Mouse (Mus musculus) spleen, adult 2 months (tissue): Measurements from ENCODE around the gene Sec14l5. TPM values are rescaled to one million over a fixed set of nuclear protein-coding genes. Genes with fewer than 3 reads are reported as not detected.
A peak's percentile ranks its signal among the peaks of the same experiment; 100 is the strongest.

Experiments used
- DNase-seq, 2 experiments: peaks; one replicate each; pipeline versions ENCODE4 v3.0.0 to v3.0.0-alpha.2; 2012 to 2021; ENCODE audit warnings: low spot score in 2 of 2, low read depth in 1 of 2
- H3K27ac ChIP-seq: fragments of 200-500 bp; 2 replicates; pipeline ENCODE4 v1.5.1; 2012; ENCODE audit warnings: low read length, inconsistent platforms; ENCODE audit not compliant: insufficient read depth
- H3K27me3 ChIP-seq: fragments of 200-500 bp; 2 replicates; pipeline ENCODE4 v1.6.1; 2012; ENCODE audit warnings: mild to moderate bottlenecking, moderate library complexity, low read length, inconsistent platforms; ENCODE audit not compliant: control insufficient read depth, insufficient read depth
- H3K36me3 ChIP-seq: fragments of 200-500 bp; 2 replicates; pipeline ENCODE4 v1.6.1; 2012; ENCODE audit warnings: mild to moderate bottlenecking, low read length, inconsistent platforms; ENCODE audit not compliant: control insufficient read depth, insufficient read depth
- H3K4me1 ChIP-seq: fragments of 200-500 bp; 2 replicates; pipeline ENCODE4 v1.6.1; 2011; ENCODE audit warnings: inconsistent platforms; ENCODE audit not compliant: control insufficient read depth, insufficient read depth, insufficient read length
- H3K4me3 ChIP-seq: fragments of 200-500 bp; 2 replicates; pipeline ENCODE4 v1.5.1; 2011; ENCODE audit warnings: mild to moderate bottlenecking, inconsistent platforms; ENCODE audit not compliant: insufficient read depth, insufficient read length; ENCODE audit errors: extremely low read depth
- CTCF ChIP-seq: fragments of 200-500 bp; IDR thresholded peaks from 2 replicates; pipeline ENCODE4 v1.5.1; 2011; ENCODE audit warnings: mild to moderate bottlenecking, inconsistent platforms; ENCODE audit not compliant: insufficient read depth, insufficient read length, insufficient replicate concordance; ENCODE audit errors: extremely low read depth
- POLR2A ChIP-seq: fragments of 200-500 bp; IDR thresholded peaks from 2 replicates; pipeline ENCODE4 v1.6.1; 2011; ENCODE audit warnings: low read depth, low read length, inconsistent platforms
- WGBS: fragments of 180-500 bp; shearing (Covaris S2); methylation state at CpG from one replicate; pipeline ENCODE4 v1.1.7; 2018; 5-methylcytosine and 5-hydroxymethylcytosine counted together
- polyA plus RNA-seq: library from polyadenylated mRNA; depleted of rRNA; stranded (reverse); fragments of >200 nt; gene quantifications from 2 replicates; pipeline ENCODE4 v1.2.3, GENCODE M21; 2012

Sec14l5 gene
- polyA plus RNA-seq, 1 experiment, result 0.55 TPM

DNA sequence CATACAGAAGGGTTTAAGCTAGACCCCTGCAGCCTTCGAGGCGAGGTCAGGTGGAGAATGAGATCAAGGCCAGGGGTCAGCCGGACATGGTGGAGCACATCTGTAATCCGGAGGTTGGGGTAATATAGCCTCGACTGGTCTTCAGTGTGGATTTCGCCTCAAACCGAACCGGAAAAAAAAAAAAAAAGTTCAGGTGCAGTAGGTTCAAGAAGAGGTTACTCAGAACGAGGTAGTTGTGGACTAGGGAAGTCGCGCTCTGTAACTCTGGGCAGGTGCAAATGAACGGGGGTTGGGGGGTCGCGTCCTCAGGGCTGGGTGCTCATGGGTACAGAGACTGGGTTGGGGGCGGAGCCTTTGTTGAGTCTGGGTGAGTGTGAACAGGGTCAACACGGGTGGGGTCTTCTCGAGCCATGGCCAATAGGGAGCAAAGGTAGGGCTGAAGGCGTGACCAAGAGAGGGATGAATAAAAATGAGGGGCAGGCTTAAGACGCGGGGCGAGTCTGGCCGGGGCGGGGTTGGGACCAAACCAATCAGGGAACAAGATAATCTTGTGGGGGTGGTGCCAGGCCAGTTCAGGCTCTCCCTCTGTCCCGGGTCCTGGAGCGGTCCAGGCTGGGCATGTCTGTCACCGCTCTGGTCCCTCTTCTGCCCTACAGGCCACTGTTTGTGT, 407 bp upstream of the Sec14l5 start:
- peak in 1 of 2 experiments; percentile 28 for DNase-seq
- TF ChIP-seq CTCF, result no peak
- H3K27me3 ChIP-seq, result no peaks in the 10 kb centered on the region
- no peaks in the 10 kb centered on the region for H3K36me3 ChIP-seq
- peak overlapping the region; percentile 16; the same call in 1 of the 2 replicates for H3K4me3 ChIP-seq
- H3K27ac ChIP-seq, result no peak overlapping the region
- 0 out of 2 replicates have a peak, but pooled peaks cover 3% of the 10 kb centered on the region for H3K4me1 ChIP-seq
- 3% methylated on average over 26 of the region's 26 CpGs for WGBS

- TF ChIP-seq POLR2A, result no peak
- TF ChIP-seq CTCF, result no peak
- no peaks in the 10 kb centered on the region for H3K27me3 ChIP-seq
- 0 out of 2 replicates have a peak, but pooled peaks cover 3% of the 10 kb centered on the region for H3K4me1 ChIP-seq
- H3K36me3 ChIP-seq, result no peaks in the 10 kb centered on the region
- WGBS, result 80% methylated on average over 10 of the region's 10 CpGs
- no peak overlapping the region for H3K4me3 ChIP-seq
- no peak for DNase-seq
- H3K27ac ChIP-seq, result no peak overlapping the region
Measured at GRCm38 (mm10) chr16:5150544-5150943, 3.6 kb downstream of the Sec14l5 start.

- H3K27me3 ChIP-seq, result no peaks in the 10 kb centered on the region
Measured at GRCm38 (mm10) chr16:5153299-5154026, 6.6 kb downstream of the Sec14l5 start.

DNA sequence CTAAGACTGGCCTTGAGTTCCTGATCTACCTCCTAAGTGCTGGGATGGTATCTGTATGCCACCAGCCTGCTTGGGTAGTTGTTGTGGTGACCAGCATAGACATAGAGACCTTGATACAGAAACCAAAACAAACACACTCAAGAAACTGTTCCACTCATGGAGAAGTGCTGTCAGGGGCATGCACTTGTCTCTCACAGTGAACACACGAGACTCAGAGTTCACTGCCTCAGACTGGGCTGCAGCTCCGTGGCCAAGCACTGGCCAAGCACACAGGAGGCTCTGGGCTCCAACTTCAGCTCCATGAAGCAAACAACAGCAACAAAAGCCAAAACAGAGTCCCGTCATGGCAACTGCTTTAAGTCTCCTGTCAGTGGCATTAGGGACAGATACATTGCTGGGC, 8.1 kb downstream of the Sec14l5 start:
- no peaks in the 10 kb centered on the region for H3K36me3 ChIP-seq
- WGBS, result 56% methylated on average over 3 of the region's 3 CpGs
- no peak for TF ChIP-seq CTCF
- TF ChIP-seq POLR2A, result no peak
- no peak overlapping the region for H3K4me3 ChIP-seq
- no peaks in the 10 kb centered on the region for H3K4me1 ChIP-seq
- no peak for DNase-seq
- H3K27me3 ChIP-seq, result no peaks in the 10 kb centered on the region
- no peak overlapping the region for H3K27ac ChIP-seq

More at GRCm38 (mm10) chr16:5153299-5154026, 6.6 kb downstream of the Sec14l5 start:
- WGBS, result 78% methylated on average over 6 of the region's 6 CpGs
- Histone ChIP-seq H3K4me1 (no peaks in the 10 kb centered on the region), H3K27ac (no peak overlapping the region), H3K36me3 (no peaks in the 10 kb centered on the region), H3K4me3 (no peak overlapping the region)
- DNase-seq, result no peak
- no peak for TF ChIP-seq POLR2A

DNA sequence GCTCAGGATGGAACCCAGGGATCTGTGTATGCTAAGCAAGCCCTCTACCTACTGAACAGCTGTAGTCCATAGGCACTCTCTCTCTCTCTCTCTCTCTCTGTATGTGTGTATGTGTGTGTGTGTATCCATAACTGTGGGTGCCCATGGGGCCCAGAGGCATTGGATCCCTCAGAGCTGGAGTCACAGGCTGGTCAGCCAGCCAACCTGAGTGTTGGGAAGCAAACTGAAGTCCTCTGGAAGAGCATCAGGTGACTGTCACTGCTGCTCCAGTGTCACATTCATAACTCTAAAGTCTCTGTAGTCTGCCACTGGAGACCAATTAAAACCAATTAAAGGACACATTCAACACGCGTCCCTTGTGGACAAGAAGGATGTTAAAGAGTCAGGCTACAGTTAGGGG, 9.6 kb downstream of the Sec14l5 start:
- 78% methylated on average over 2 of the region's 2 CpGs for WGBS

DNA sequence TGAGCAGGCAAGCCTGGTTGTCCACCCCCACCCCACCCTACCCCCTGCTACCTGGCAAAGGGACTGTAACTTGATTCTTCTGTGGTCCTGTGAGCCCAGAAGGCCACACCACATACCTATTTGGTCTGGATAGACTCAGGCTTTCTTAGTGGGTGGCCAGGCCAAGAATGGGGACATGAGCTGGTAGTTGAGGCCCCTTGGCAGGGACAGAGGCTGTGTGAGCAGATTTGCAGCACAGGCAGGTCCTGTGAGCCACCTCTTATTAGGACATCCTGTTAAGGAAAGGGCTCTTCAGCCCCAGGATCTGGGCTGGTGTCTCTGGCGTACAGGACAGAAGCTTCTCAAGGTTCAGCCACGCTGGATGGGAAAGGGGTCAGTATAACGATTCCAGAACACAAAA, 10.2 kb downstream of the Sec14l5 start:
- Histone ChIP-seq H3K27me3 (no peaks in the 10 kb centered on the region), H3K36me3 (no peaks in the 10 kb centered on the region), H3K27ac (no peak overlapping the region), H3K4me3 (no peak overlapping the region), H3K4me1 (no peaks in the 10 kb centered on the region)
- no peak for DNase-seq
- no peak for TF ChIP-seq CTCF
- TF ChIP-seq POLR2A, result no peak
- WGBS, result 79% methylated on average over 3 of the region's 3 CpGs

More for the DNA sequence above, 9.6 kb downstream of the Sec14l5 start:
- no peaks in the 10 kb centered on the region for H3K4me1 ChIP-seq
- H3K36me3 ChIP-seq, result no peaks in the 10 kb centered on the region
- no peaks in the 10 kb centered on the region for H3K27me3 ChIP-seq
- H3K4me3 ChIP-seq, result no peak overlapping the region
- no peak for TF ChIP-seq CTCF
- no peak for TF ChIP-seq POLR2A
- no peak for DNase-seq
- no peak overlapping the region for H3K27ac ChIP-seq

DNA sequence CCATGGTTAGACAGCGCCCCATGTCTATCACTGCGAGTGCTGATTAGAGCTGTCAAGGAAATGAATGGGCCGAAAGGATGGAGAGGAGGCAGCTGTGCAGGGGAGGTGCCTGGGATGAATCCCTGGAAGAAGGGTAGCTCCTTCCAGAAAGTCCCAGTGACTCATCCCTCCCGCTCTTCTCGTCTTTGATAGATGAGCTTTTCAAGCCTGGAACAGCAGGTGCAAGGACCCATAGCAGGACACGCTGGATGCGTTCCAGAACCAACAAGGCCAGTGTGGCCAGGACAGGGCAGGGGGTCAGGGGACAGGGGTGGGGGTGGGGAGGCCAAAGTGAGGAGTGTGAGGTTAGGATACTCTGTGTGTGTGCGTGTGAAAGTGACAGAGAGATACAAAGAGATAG, 12.3 kb downstream of the Sec14l5 start:
- WGBS, result 82% methylated on average over 8 of the region's 8 CpGs
- Histone ChIP-seq H3K4me3 (no peak overlapping the region), H3K27ac (no peak overlapping the region), H3K36me3 (no peaks in the 10 kb centered on the region), H3K4me1 (0 out of 2 replicates have a peak, but pooled peaks cover 4% of the 10 kb centered on the region), H3K27me3 (no peaks in the 10 kb centered on the region)
- DNase-seq, result no peak
- TF ChIP-seq POLR2A (no peak), CTCF (no peak)
